Mouse (Mus musculus): ENCODE results near the gene Tmem232.
"Not testable (repeated sequence)": the region's sequence is repeated elsewhere in the genome, so short reads cannot be mapped to it uniquely, and the experiment has no call there.

Gene Tmem232

DNA sequence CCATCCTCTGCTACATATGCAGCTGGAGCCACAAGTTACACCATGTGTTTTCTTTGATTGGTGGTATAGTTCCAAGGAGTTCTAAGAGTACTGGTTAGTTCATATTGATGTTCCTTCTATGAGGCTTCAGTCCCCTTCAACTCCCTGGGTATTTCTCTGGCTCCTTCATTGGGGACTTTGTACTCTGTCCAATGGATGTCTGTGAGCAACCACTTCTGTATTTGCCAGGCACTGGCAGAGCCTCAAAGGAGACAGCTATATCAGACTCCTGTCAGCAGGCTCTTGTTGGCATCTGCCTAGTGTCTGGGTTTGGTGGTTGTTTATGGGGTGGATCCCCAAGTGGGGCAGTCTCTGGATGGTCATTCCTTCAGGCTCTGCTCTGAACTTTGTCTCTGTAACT, 8.2 kb downstream of the Tmem232 start:
- peak; percentile 23 for DNase-seq (ENCODE audit: low spot score in 2 of 2)

DNA sequence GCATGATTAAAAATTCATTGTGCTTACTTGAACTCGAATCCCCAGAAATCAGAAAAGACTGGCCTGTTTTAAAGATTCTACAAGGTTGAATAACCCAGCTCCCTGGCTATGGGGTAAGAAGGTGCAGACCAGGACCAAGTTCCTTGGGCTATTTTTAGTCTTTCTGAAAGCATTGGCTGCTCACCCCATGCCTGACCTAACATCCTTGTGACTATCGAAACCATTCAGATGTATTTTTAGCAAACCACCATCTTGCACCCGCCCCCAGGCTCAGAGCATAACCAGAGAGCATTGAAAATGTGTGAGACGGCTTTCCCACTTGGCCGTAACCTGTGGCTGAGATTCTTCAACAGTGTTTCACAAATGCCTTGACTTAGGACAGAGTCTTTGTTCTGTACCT, 13.1 kb downstream of the Tmem232 start:
- peak; percentile 34 to 49 for DNase-seq (ENCODE audit: low spot score in 2 of 2)

DNA sequence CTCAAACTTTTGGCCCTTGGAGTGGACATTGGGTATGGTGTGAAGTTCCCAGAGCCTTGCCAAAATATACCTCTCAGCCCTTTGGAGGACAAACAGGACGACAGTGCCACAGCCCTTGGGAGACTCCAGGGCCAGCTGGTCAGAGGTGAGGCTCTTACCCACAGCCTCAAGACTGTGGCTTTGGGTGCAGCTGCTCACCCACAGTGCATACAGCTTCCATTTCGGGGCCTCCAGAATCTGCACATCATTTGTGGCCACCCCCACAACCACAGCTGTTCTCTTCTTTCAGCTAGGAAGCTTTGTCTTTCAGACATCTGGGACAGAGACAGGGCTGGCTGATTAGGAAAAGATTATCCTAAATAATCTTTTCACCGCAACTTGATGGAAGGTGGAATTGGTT, 27.1 kb downstream of the Tmem232 start:
- DNase-seq (ENCODE audit: low spot score in 2 of 2), result no peak

DNA sequence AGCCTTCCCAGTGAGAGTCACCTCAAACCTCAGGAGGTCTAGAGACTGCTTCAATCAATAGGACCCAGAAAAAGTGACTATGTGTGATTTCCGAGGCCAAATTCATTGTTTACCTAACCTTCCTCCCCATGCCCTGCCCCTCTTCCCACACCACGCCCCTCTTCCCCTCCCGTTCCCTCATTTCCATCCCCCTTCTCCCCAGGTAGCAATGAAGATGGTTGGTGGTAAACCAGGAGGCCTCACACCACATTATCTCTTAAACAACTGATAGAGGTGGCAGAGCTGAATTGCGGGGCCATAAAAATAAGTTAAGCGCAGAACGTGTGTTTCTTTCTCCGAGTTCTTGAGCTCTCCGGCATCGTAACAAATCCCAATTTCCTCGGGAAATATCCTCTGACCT, 55.9 kb downstream of the Tmem232 start:
- DNase-seq (ENCODE audit: low spot score in 2 of 2), result no peak

DNA sequence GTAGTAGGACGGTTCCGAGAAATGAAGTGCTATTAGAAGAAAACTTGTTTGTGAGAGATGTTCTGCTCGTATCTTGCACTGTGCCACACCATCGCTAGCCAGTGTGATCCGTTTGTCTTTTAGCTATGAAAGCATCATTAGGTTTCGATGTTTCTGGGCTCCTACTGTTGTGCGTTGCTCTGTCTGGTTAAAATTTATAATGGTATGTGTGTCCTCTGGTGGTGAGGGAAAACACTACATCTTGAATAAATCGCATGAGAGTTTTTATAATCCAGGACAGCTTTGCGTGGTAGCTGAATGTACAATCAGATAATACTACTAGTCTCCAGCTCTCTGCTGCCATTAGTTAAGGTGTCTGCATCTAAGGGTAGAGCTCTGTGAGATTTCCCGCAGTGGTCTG, 63.8 kb downstream of the Tmem232 start:
- DNase-seq (ENCODE audit: low spot score in 2 of 2), result no peak

DNA sequence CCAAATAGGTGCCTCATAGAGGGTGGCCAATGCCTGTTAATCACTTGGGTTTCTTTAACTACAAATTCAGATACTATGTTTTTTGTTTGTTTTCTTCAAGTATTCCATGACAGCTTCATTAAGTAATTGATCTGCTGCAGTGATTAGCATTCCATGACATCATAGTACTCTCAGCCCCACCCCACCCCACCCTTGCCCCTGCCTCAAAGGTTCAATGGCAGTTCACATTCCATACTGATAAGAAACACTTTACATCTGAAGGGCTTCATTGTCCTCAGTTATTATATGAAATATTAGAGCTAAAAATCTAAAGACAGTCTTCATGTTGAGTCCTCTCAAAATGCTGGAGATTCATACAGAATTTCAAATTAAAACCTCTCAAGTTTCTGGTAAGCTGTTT, 89.8 kb downstream of the Tmem232 start:
- DNase-seq (ENCODE audit: low spot score in 2 of 2), result no peak

DNA sequence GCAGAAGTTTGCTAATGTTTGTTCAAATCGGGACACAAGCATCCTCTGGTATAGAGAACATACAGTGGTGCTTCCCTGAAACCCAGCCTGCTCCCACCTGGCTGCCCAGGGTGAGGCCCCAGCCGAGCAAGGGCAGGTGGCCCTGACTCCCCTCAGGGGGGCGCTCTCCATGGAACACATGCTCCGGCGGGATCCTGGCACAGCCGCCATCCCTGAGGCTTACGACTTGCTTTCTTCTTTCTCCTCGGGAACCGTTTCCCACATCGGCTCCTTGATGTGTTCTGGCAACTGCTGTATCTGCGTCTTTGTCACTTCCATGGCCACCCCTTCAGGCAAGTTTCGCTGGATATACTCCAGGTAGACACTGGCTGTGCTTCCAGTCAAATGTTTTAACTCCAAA, 102.7 kb downstream of the Tmem232 start:
- not testable (repeated sequence) for DNase-seq (ENCODE audit: low spot score in 2 of 2)

DNA sequence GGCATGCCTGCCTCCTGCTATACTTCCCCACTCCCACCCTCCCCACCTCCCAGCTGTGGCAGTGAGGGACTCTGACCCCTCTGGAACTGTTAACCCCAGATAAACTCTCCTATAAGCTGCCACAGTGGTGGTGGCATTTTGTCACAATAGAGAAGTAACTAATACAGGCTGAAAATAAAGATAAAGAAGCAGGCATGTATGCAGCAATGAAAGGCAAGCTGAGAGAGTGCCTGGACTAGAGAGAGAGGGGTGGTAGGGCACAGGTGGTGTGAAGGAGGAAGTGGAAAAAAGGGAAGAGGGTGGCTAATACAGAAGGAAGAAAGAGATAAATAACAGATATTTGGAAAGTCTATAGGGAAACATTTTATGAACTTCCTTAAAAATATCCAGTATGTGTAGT, 121.5 kb downstream of the Tmem232 start:
- DNase-seq (ENCODE audit: low spot score in 2 of 2), result no peak

DNA sequence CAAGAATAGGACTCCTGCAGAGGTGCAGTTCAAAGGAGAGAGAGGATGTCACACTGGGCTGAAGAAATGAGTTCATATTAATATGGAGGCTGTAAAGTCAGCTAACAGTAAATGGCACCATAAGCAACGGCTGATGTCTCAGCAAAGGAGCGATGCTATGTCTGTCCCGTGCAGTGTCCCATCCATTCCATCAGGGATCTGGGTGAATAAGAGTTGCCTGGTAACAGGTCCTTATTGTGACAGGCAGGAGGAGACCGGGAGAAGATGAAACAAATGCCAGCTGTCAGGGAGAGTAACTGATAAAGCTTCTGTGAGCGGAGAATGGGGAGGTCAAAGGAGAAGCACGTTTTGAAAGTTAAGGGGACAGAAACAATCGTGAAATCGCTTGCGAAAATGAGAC, 135.3 kb downstream of the Tmem232 start:
- no peak for DNase-seq (ENCODE audit: low spot score in 2 of 2)

DNA sequence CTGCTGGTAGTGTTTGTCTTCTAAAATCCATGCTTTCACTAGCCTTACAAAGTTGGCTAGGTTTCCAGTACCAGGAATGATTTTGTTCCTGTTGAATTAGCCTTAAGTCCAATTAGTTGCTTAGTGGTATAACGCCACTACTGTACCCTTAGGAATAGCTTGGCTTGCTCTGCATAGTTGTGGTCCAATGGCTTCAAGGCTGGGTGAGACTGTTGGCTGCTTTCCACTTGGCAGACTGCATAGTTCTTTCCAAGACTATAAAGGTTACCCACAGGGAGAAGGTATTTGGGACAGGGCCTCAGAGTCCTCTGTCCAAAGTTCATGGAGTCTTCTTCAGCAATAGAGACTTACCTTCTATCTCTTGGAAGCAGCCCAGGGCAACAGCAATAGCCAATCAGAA, 139.7 kb downstream of the Tmem232 start:
- peak; percentile 29 to 42 for DNase-seq (ENCODE audit: low spot score in 2 of 2)

DNA sequence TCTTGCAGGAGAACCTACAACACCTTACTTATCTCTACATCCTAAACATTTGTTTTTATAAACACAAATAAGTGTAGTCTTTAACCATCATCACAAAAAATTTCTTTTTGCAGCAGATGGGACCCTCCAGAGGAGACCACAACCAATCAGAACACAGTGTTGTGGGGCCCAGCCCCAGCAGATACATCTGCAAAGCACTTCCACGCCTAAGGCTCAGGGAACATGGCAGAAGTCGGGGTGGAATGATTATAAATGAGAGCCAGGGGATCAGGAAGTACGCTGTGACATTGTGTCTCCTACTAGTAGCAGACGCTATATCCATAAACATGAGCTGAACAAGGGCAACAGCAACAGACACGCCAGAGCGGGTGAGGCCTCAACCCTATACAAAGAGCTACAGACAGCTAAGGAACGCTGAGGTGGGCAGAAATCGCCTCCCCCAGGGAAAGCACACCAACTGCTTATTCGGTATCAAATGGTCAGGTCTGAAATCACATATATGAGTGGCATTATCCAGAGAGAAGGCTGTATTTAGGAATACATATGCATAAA, 156.1 kb downstream of the Tmem232 start:
- DNase-seq (ENCODE audit: low spot score in 2 of 2), result no peak

DNA sequence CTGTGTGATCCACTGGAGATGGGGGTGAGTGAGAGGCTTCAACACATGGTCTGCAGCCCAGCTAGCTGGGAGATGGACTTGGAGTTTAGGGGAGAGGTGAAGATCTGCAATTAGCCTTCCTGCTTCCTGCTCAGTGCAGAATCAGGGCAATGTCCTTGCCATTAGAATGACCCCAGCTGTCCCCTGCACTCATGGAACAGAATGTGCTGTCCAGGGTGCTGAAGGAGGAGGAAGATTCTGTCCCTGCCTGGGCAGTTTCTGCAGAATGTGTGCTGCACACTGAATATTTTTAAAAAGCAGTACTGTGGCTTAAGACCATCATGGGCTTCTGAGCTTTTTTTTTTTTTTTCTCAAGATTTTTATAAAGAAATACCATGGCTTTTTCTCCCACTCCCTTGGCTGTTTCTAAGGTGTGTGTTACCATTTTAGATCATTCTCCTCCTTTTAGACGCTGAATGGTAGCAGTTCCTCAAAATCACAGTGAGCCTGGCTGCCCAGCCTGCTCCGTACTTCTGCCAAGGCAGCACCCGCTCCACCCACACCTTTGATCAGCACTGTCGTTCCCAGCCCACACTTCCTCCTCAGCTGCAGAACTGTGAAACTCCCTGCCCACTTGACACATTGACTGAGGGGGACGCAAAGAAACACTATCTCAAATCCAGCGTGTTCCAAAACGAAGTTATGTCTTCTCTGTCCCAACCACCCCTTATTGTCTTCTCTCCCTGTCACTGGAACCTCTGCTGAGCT, 170.4 kb downstream of the Tmem232 start:
- DNase-seq (ENCODE audit: low spot score in 2 of 2), result no peak

DNA sequence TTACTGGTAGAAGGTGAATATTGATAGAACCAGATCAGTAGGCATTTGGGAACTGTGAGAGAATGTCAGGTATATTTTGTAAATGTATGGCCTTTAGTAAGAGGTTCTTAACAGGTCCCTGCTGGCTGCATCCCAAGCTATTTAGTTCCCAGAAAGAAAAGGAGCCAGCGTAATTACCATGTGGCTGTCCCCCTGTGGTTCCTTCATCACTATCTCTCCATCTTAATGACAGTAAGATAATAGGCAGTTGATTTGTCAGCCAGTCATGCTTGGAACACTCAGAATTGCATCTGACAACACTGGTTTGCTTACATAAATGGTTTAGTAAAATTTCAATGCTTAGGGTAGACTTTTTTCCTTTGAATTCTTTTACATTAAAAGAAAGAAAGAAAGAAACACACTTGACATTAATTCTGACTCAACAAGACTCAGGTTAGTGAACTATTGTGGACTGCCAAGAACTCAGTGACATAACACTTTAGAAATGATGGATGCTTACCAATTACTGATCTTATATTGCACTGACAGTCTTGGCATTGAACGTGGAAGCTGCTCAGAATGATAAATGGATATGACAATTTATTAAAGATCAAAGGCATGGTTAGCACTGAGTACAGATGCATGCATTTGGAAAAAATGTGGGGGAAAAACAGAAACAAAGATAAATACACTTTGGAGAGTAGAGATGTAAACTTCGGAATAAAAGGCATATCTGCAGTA, 174.9 kb downstream of the Tmem232 start:
- no peak for DNase-seq (ENCODE audit: low spot score in 2 of 2)

DNA sequence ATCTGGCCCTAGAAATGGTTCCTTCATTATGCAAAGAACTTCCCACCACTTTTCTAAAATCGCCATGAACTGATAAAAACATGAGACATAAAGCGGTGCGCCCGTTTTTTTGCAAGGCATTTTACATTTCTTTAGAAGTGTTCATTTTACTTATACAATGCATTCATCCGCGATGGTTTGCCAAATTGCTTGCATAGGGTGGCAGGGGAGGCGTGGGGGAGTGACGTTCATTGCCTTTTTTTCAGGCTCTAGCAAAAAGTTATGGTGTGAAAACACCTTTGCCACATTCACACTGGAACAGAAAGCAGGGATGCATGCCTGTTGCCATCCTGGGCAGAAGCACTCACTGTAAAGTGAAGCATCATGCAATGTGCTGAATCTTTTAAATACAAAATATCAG, 188.7 kb downstream of the Tmem232 start:
- no peak for DNase-seq (ENCODE audit: low spot score in 2 of 2)

DNA sequence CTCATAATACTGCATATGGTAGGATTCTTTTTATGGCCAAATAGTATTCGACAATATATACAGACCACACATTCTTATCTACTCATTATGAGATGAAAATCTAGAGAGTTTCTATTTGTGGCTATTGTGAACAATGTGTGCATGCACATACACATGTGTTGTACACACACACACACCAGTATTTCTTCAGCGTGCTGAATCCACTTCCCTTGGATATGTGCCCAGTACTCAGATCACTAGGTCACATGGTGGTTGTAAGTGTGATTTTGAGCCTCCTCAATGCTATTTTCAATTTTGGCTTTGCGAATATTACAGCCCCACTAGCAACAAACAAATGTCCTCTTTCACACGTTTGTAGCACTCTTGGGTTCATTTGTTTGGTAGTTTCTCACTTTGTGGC, 200.6 kb downstream of the Tmem232 start:
- peak; percentile 12 to 21 for DNase-seq (ENCODE audit: low spot score in 2 of 2)

DNA sequence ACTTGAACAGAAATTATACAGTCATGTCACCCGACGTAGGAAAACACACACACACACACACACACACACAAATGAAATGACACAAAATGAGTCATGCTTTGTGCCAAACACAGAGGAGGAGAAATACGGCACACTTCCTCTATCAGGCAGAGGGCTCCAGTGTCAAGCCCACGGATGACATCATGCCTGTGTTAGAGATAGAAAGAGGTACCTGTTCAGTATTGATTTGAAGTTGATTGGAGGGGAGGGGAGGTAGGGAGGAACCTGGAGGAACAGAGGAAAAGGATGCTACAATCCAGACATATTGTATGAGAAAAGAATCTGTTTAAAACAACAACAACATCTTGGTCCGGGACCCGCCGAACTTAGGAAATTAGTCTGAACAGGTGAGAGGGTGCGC, 209.8 kb downstream of the Tmem232 start:
- no peak for DNase-seq (ENCODE audit: low spot score in 2 of 2)

DNA sequence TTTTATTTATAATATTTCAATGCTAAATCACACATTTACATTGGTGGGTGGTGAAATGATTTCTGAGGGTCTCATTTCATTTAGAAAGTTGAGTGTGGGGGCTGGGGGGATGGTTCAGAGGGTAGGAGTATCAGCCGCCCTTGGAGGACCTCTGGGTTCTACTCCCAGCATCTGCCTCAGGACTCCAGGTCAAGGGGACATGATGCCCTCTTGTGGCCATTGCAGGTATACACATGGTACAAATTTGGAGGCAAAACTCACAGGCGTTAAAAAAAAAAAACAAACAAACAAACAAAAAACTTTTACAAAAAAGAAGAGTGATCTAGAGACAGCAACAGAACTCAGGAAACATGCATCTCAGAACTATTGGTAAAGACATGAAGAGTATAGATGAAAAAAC, 215.3 kb downstream of the Tmem232 start:
- peak in 1 of 2 experiments; percentile 6 for DNase-seq (ENCODE audit: low spot score in 2 of 2)

DNA sequence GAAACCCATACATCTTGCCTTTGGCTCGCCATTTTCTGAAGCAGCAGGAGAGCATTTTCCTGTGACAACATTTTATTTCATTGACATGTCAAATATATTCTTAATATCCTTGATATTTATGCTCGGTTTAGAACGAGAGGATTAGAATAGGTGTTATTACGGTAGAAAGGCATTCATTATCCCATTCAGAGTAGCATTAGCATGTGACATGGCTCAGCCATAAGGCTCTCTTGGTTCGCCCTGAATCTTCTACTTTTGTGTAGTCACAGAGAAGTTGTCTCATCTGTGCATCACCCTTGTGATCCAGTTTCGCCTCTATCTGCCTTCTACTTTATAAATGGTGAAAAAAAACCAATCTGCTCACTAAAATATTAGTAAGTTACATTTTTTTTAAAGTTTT, 220.0 kb downstream of the Tmem232 start:
- DNase-seq (ENCODE audit: low spot score in 2 of 2), result no peak

DNA sequence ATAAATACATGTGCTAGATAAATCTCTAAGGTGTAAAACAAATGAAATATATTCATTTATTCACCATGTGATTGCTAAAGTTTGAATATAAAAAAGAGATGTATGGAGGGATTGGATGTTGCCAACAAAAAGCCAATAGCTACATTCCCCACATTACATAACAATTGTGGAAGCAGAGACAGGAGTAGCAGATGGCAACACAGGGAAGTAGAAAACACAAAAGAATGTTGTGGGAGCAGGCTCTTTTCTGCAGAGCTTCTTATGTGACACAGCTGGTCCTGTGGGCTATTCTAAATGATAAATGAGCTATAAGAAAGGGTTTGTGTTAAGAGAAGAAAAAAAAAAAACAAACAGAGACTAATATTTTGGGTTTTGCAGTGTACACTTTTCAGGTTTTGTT, 240.6 kb downstream of the Tmem232 start:
- no peak for DNase-seq (ENCODE audit: low spot score in 2 of 2)

DNA sequence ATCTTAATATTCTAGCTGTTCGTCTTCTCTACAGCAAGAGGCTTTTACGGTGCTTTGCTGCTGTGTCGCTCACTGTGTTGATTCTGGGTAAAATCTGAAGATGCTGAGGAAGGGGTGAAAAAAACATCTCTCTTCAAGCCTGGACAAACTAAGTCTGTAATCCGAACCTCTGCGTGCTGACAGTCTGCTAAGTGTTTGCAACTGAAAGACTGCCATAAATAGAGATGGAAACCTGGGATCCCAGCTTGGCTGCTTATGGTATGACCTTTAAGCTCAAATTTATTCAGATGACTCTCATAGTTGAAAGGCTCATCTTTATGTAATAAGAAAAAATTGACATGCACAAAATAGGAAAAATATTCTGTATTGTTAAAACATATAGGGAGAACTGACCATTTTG, 242.8 kb downstream of the Tmem232 start:
- DNase-seq (ENCODE audit: low spot score in 2 of 2), result peak; percentile 3 to 4

DNA sequence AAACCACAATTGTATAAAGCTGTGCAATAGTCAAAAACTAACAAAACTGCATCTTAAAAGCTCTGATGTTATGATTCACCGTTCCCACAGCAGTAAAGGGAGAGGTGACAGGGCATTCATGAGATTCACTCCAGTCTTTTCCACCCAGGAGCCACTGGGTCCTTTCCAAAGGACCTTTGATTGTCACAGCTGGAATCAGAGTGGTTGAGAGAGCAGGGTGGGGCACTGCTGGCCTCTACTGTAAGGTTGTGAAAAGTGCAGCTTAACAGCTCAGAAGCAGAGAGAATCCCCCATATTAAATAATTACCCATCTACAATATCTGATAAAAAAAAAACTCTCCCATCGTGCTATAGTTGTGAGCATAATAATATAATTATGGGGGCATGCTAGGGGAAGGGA, 288.4 kb downstream of the Tmem232 start:
- DNase-seq (ENCODE audit: low spot score in 2 of 2), result peak in 1 of 2 experiments; percentile 8

DNA sequence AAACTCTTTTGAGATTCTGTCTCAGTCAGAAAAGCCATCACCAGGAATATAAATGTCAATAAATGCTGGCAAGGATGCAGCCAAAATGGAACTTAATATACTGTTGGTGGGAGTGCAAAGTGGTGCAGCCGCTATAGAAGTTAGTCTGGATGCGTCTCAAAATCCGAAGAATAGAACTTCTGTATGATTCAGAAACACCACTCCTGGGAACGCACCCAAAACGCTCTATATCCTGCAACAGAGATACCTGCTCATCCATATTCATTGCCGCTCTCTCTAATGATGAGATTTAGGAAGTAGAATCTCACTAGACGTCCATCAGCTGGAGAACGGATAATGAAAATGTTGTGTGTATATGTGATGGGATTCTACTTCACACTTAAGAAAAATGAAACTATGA, 290.3 kb downstream of the Tmem232 start:
- no peak for DNase-seq (ENCODE audit: low spot score in 2 of 2)

DNA sequence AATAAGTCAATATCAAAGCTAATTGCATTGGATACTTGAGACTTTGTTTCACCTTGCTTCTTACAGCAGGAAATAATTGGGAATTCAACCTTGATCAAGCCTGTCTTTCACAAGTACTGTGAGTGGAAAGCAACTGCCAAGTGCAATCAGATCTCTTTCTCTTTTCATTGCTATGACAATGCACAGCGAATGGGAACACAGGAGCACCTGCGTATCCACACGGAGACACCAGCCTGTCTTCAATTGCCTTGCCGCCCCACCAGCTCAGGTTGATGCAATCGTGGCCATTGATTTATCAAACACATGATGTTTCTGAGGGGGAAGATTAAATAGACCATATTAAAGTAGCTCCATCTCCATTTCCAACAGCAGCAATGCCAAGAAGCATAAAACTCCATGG, 296.9 kb downstream of the Tmem232 start:
- DNase-seq (ENCODE audit: low spot score in 2 of 2), result no peak
